Mouse (Mus musculus): ENCODE results near the gene Pex14. TPM values are rescaled to one million over a fixed set of nuclear protein-coding genes. Genes with fewer than 3 reads are reported as not detected.

Pex14 gene
- polyA plus RNA-seq (2015; fragmentation: Nextera tagmentation; extraction: Ambion mirVana) = 47.2 and 50.3 TPM in 2 replicates

GRCm38 (mm10) chr4:149099369-149100017 lies at the start of gene Pex14:
Pex14 (minus strand) TSS chr4:149099876.
- under 1% methylated on average over 49 of the region's 50 CpGs for WGBS

GRCm38 (mm10) chr4:149149196-149149595 lies 49.5 kb upstream of the Pex14 start:
- no peak overlapping the region for H3K27ac ChIP-seq
- peaks cover 35% of the 10 kb centered on the region for H3K36me3 ChIP-seq
- no peak overlapping the region for H3K4me3 ChIP-seq (replicated peaks)
- ATAC-seq (ENCODE audit: insufficient read depth, low FRiP score, low read depth) = no peak
- no peak overlapping the region for H3K4me2 ChIP-seq
- peaks cover 10% of the 10 kb centered on the region; the same call in 1 of the 2 replicates for H3K4me1 ChIP-seq
- no peak overlapping the region for H3K9ac ChIP-seq
- no peaks in the 10 kb centered on the region for H3K27me3 ChIP-seq (replicated peaks)
- H3K9me3 ChIP-seq = no peaks in the 10 kb centered on the region
- WGBS = 79% methylated on average over 9 of the region's 9 CpGs

More at GRCm38 (mm10) chr4:149099369-149100017, at the start of gene Pex14:
- no peaks in the 10 kb centered on the region for H3K27me3 ChIP-seq (replicated peaks)
- peaks cover 13% of the 10 kb centered on the region for H3K4me1 ChIP-seq
- peak within 1 kb of the TSS; percentile 48 for H3K27ac ChIP-seq
- H3K4me2 ChIP-seq = peak within 1 kb of the TSS; percentile 92
- no peaks in the 10 kb centered on the region for H3K36me3 ChIP-seq
- peak within 1 kb of the TSS; percentile 99 for H3K4me3 ChIP-seq (replicated peaks)
- H3K9me3 ChIP-seq = no peaks in the 10 kb centered on the region
- peak; percentile 81 for ATAC-seq (ENCODE audit: insufficient read depth, low FRiP score, low read depth)
- peak within 1 kb of the TSS; percentile 89 for H3K9ac ChIP-seq

GRCm38 (mm10) chr4:149148084-149148483 lies 48.4 kb upstream of the Pex14 start:
- Histone ChIP-seq H3K9ac (no peak overlapping the region), H3K27me3 (replicated peaks) (no peaks in the 10 kb centered on the region), H3K9me3 (no peaks in the 10 kb centered on the region), H3K27ac (peak overlapping the region; percentile 18), H3K4me2 (no peak overlapping the region), H3K36me3 (peaks cover 24% of the 10 kb centered on the region), H3K4me3 (replicated peaks) (no peak overlapping the region), H3K4me1 (peaks cover 10% of the 10 kb centered on the region; the same call in 1 of the 2 replicates)
- no peak for ATAC-seq (ENCODE audit: insufficient read depth, low FRiP score, low read depth)
- WGBS = 69% methylated on average over 4 of the region's 4 CpGs

DNA sequence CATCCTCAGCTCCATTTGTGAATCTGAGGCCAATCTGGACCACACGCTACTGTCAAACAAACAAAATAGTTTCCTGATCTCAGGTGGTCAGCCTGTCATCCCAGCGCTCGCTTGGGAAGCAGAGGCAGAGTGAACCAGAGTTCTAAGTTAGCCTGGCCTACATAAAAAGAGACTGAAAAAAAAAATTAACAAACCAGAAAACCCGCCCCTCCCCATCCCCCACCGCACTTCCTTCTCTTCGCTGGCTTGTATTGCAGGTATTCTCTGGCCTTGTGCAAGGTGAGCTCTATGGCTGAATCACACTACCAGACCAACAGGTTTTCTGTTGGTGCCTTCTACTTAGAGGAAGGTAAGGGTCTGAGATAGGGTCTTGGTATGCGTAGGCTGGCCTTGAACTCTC lies 47.9 kb upstream of the Pex14 start:
- H3K9ac ChIP-seq = no peak overlapping the region
- H3K4me2 ChIP-seq = no peak overlapping the region
- H3K4me1 ChIP-seq = peaks cover 10% of the 10 kb centered on the region; the same call in 1 of the 2 replicates
- no peaks in the 10 kb centered on the region for H3K9me3 ChIP-seq
- H3K4me3 ChIP-seq (replicated peaks) = no peak overlapping the region
- no peak for ATAC-seq (ENCODE audit: insufficient read depth, low FRiP score, low read depth)
- no peaks in the 10 kb centered on the region for H3K27me3 ChIP-seq (replicated peaks)
- 63% methylated on average over 7 of the region's 7 CpGs for WGBS
- H3K27ac ChIP-seq = peak overlapping the region; percentile 18
- peaks cover 18% of the 10 kb centered on the region for H3K36me3 ChIP-seq

GRCm38 (mm10) chr4:149145151-149145550 lies 45.5 kb upstream of the Pex14 start:
- Histone ChIP-seq H3K9ac (no peak overlapping the region), H3K4me2 (no peak overlapping the region), H3K9me3 (no peaks in the 10 kb centered on the region), H3K27me3 (replicated peaks) (no peaks in the 10 kb centered on the region), H3K27ac (no peak overlapping the region), H3K4me1 (peaks cover 10% of the 10 kb centered on the region; the same call in 1 of the 2 replicates), H3K36me3 (peaks cover 2% of the 10 kb centered on the region; the same call in 1 of the 2 replicates), H3K4me3 (replicated peaks) (no peak overlapping the region)
- no peak for ATAC-seq (ENCODE audit: insufficient read depth, low FRiP score, low read depth)
- WGBS = 72% methylated on average over 4 of the region's 4 CpGs

DNA sequence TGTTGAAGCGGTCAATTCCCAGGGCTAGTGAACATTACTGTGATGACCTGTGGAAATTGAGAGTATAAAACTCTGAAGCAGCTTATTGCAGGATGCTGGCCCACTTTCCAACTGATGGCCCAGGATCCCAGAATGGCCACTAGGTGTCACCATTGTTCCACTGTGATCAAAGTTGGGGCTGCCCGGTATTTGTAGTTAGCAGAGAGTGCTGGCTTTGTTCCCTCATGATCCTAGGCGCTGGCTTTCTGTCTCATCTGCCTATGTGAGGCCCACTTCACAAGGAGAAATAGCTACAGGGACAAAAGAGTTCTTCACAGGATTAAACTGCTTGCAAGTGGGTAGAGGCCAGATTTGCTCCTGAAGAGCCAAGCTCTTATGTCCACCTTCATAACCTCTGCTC lies 44.8 kb upstream of the Pex14 start:
- no peaks in the 10 kb centered on the region for H3K36me3 ChIP-seq
- H3K4me2 ChIP-seq = no peak overlapping the region
- no peaks in the 10 kb centered on the region for H3K9me3 ChIP-seq
- WGBS = 3% methylated on average over 3 of the region's 3 CpGs
- no peak overlapping the region for H3K9ac ChIP-seq
- no peak overlapping the region for H3K4me3 ChIP-seq (replicated peaks)
- no peaks in the 10 kb centered on the region for H3K27me3 ChIP-seq (replicated peaks)
- ATAC-seq (ENCODE audit: insufficient read depth, low FRiP score, low read depth) = peak; percentile 33; the same call in 1 of the 2 replicates
- peaks cover 10% of the 10 kb centered on the region; the same call in 1 of the 2 replicates for H3K4me1 ChIP-seq
- no peak overlapping the region for H3K27ac ChIP-seq

DNA sequence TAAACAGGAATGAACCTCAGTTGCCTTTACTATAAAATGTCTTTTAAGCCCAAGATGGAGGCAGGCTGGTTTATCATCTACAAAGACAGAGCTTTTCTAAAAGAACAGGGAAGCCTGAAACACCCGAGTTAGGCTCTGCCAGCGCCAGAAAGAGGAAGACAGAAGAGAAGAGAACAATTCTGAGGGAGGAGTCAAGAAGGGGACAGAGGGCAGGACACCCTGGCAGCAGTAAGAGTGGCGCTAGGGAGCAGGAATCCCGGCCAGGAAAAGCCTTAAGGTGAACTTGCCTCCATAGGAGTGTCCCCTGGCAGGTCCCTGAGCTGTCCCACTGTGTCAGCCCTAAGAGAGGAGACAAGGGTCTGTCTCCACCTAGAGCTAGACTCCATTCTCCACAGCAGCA lies 43.9 kb upstream of the Pex14 start:
- H3K9ac ChIP-seq = no peak overlapping the region
- H3K27me3 ChIP-seq (replicated peaks) = no peaks in the 10 kb centered on the region
- H3K4me3 ChIP-seq (replicated peaks) = no peak overlapping the region
- ATAC-seq (ENCODE audit: insufficient read depth, low FRiP score, low read depth) = no peak
- no peak overlapping the region for H3K27ac ChIP-seq
- H3K4me1 ChIP-seq = peaks cover 10% of the 10 kb centered on the region; the same call in 1 of the 2 replicates
- H3K9me3 ChIP-seq = no peaks in the 10 kb centered on the region
- no peaks in the 10 kb centered on the region for H3K36me3 ChIP-seq
- 20% methylated on average over 4 of the region's 4 CpGs for WGBS
- no peak overlapping the region for H3K4me2 ChIP-seq

DNA sequence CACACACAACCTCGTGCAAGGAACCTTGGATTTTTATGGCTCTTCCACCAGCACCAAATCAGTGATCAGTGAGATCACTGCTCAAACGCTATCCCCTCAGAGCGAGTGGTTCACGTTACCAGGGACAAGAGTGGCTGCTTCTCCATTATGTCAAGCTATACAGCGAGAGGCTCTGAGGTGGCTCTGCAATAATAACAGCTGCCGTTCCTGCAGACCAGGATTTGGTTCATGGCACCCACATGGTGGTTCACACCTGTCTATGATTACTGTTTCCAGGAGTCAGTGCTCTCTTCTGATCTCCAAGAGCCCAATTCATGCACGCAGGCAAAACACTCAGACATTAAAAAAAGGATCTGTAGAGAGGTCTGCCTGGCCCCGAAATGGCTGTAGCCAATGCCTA lies 38.8 kb upstream of the Pex14 start:
- 77% methylated on average over 8 of the region's 8 CpGs for WGBS
- H3K4me2 ChIP-seq = no peak overlapping the region
- ATAC-seq (ENCODE audit: insufficient read depth, low FRiP score, low read depth) = no peak
- H3K27ac ChIP-seq = no peak overlapping the region
- H3K9ac ChIP-seq = no peak overlapping the region
- H3K36me3 ChIP-seq = no peaks in the 10 kb centered on the region
- H3K27me3 ChIP-seq (replicated peaks) = no peaks in the 10 kb centered on the region
- H3K9me3 ChIP-seq = no peaks in the 10 kb centered on the region
- H3K4me3 ChIP-seq (replicated peaks) = no peak overlapping the region
- H3K4me1 ChIP-seq = peaks cover 6% of the 10 kb centered on the region

GRCm38 (mm10) chr4:149136982-149137770 lies 37.5 kb upstream of the Pex14 start, which contains the start of gene Cenps:
Cenps (minus strand) TSS chr4:149137629.
- Histone ChIP-seq H3K4me1 (peaks cover 8% of the 10 kb centered on the region), H3K9me3 (no peaks in the 10 kb centered on the region), H3K9ac (peak within 1 kb of the TSS; percentile 59; the same call in 1 of the 2 replicates), H3K36me3 (no peaks in the 10 kb centered on the region), H3K27me3 (replicated peaks) (no peaks in the 10 kb centered on the region), H3K27ac (peak within 1 kb of the TSS; percentile 93), H3K4me2 (peak within 1 kb of the TSS; percentile 57), H3K4me3 (replicated peaks) (peak within 1 kb of the TSS; percentile 61)
- peak; percentile 92 for ATAC-seq (ENCODE audit: insufficient read depth, low FRiP score, low read depth)
- under 1% methylated on average over 68 of the region's 68 CpGs for WGBS

DNA sequence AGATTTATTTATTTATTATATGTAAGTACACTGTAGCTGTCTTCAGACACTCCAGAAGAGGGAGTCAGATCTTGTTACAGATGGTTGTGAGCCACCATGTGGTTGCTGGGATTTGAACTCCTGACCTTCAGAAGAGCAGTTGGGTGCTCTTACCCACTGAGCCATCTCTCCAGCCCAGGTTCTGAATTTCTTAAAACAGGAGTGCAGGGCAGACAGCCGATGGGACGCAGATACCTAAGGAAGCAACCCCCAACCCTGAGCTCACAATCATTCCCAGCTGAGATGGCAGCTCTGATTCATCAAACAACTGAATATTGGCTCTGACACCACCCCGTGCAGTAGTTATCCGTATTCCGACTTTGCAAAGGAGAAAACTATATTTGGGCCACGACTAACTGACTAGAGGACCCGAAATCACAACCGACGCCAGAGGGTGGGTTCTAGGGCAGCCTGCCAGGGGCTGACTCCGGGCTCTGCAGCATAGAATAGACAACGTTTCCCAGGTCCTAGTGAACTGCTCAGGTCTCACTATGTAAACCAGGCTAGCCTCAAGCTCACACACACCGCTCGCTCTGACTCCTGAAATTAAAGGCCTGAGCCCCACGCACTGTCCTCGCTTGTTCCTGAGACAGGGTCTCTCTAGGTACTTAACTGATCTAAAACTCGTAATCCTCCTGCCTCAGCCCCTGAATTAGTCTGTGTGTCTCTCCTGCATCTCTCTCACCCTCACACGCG lies 36.6 kb upstream of the Pex14 start:
- no peaks in the 10 kb centered on the region for H3K36me3 ChIP-seq
- 58% methylated on average over 18 of the region's 18 CpGs for WGBS
- H3K4me3 ChIP-seq (replicated peaks) = peak overlapping the region; percentile 61
- H3K27ac ChIP-seq = no peak overlapping the region; the same call in 1 of the 2 replicates
- H3K4me1 ChIP-seq = peaks cover 8% of the 10 kb centered on the region
- peak overlapping the region; percentile 57 for H3K4me2 ChIP-seq
- H3K9me3 ChIP-seq = no peaks in the 10 kb centered on the region
- ATAC-seq (ENCODE audit: insufficient read depth, low FRiP score, low read depth) = no peak
- H3K9ac ChIP-seq = peak overlapping the region; percentile 59; the same call in 1 of the 2 replicates
- H3K27me3 ChIP-seq (replicated peaks) = no peaks in the 10 kb centered on the region

- Histone ChIP-seq H3K36me3 (no peaks in the 10 kb centered on the region), H3K9ac (no peak overlapping the region), H3K9me3 (no peaks in the 10 kb centered on the region), H3K4me1 (peaks cover 8% of the 10 kb centered on the region), H3K4me3 (replicated peaks) (no peak overlapping the region), H3K27ac (no peak overlapping the region), H3K27me3 (replicated peaks) (no peaks in the 10 kb centered on the region), H3K4me2 (no peak overlapping the region)
- WGBS = 79% methylated on average over 5 of the region's 5 CpGs
- ATAC-seq (ENCODE audit: insufficient read depth, low FRiP score, low read depth) = no peak
Observed at GRCm38 (mm10) chr4:149133395-149133794, 33.7 kb upstream of the Pex14 start.

Measured in stomach, embryonic 15.5 days (tissue).